In genomic region chr3:126362931-126363525, GRCm38 (mm10) we compare ENCODE assay signal across 9 mouse cellular contexts. TPM values are rescaled to one million over a fixed set of nuclear protein-coding genes. Genes with fewer than 3 reads are reported as not detected.
DNase-seq lines count a peak whose midpoint lies in the region; ATAC-seq lines count a peak whose summit lies in the region.
"Had no signal": no experiment of that assay in that cellular context is flagged by ENCODE, and none has a peak within 500 bp of the region (broad histone marks: within the 10 kb centered on the region; RNA-seq: fewer than 3 reads in every experiment).

No protein-coding gene starts in this region.

- H3K4me1 ChIP-seq in forebrain, embryonic 12.5 days, result peaks cover 9% of the 10 kb centered on the region
- no peaks in the 10 kb centered on the region for H3K4me1 ChIP-seq in forebrain, embryonic 11.5 days (replicated peaks; ENCODE audit: control insufficient read depth, insufficient read depth, low read length)

- intact Hi-C loops in left cerebral cortex, postnatal 14 days (cut with DNase I), result no loop called here

- H3K27ac ChIP-seq in forebrain, embryonic 12.5 days, result no peak overlapping the region
- no peak overlapping the region for H3K27ac ChIP-seq in forebrain, embryonic 11.5 days (ENCODE audit: low read depth, low read length)

- H3K27me3 ChIP-seq in forebrain, embryonic 12.5 days, result peaks cover 14% of the 10 kb centered on the region
- no peaks in the 10 kb centered on the region; the same call in 1 of the 2 replicates for H3K27me3 ChIP-seq in forebrain, embryonic 11.5 days (ENCODE audit: control insufficient read depth, insufficient read depth, low read length)

- ATAC-seq in forebrain, embryonic 12.5 days (ENCODE audit: low FRiP score), result no peak; the same call in 1 of the 2 replicates
- no peak for ATAC-seq in forebrain, embryonic 11.5 days (replicated peaks; ENCODE audit: low FRiP score)
- no peak for ATAC-seq in megakaryocyte-erythroid progenitor cell, adult 5-6 weeks (replicated peaks; ENCODE audit: low FRiP score, low TSS enrichment, poor library complexity, severe bottlenecking)
- ATAC-seq: CD4-positive, CD25-positive, alpha-beta regulatory T cell, adult 4 months had no signal

- no peak overlapping the region for H3K9ac ChIP-seq in forebrain, embryonic 12.5 days
- no peak overlapping the region for H3K9ac ChIP-seq in forebrain, embryonic 11.5 days (ENCODE audit: low read length)

- no peak overlapping the region for H3K4me3 ChIP-seq in forebrain, embryonic 12.5 days (replicated peaks)
- no peak overlapping the region for H3K4me3 ChIP-seq in forebrain, embryonic 11.5 days (ENCODE audit: low read depth, low read length)

- no peaks in the 10 kb centered on the region for H3K36me3 ChIP-seq in forebrain, embryonic 12.5 days (replicated peaks)
- H3K36me3 ChIP-seq in forebrain, embryonic 11.5 days (ENCODE audit: control insufficient read depth, insufficient read depth, low read length), result no peaks in the 10 kb centered on the region

- DNase-seq in forebrain, embryonic 11.5 days (ENCODE audit: low spot score), result no peak
- peak; percentile 20 to 58 for DNase-seq in left cerebral cortex, postnatal 14 days (ENCODE audit: low spot score in 2 of 2)
- no peak for DNase-seq in left cerebral cortex, adult 11 months (ENCODE audit: low spot score)
- peak; percentile 46 for DNase-seq in layer of hippocampus, adult 9-11 months
- peak; percentile 24 for DNase-seq in right cerebral cortex, postnatal 25 days
- DNase-seq in ovary, postnatal 10 days (ENCODE audit: low spot score), result no peak

- no peaks in the 10 kb centered on the region for H3K9me3 ChIP-seq in forebrain, embryonic 12.5 days
- H3K9me3 ChIP-seq in forebrain, embryonic 11.5 days (ENCODE audit: control insufficient read depth, low read length), result no peaks in the 10 kb centered on the region

- peak overlapping the region; percentile 72 for H3K4me2 ChIP-seq in forebrain, embryonic 12.5 days
- H3K4me2 ChIP-seq in forebrain, embryonic 11.5 days (ENCODE audit: low read depth, low read length, severe bottlenecking), result no peak overlapping the region

- 85% methylated on average over 11 of the region's 11 CpGs for WGBS in forebrain, embryonic 12.5 days
- 92% methylated on average over 11 of the region's 11 CpGs for WGBS in forebrain, embryonic 11.5 days

RNA-seq across cellular contexts. Expression of gene Arsj, which starts 0.5 kb away (rescaled TPM):
- polyA plus RNA-seq in forebrain, embryonic 12.5 days (2016; fragmentation: Nextera tagmentation; extraction: Ambion mirVana), result 0.22 and 0.27 TPM in 2 replicates
- 0.15 and 0.20 TPM in 2 replicates for polyA plus RNA-seq in forebrain, embryonic 11.5 days (2014; fragmentation: Nextera tagmentation; extraction: Ambion mirVana)
- total RNA-seq in left cerebral cortex, postnatal 14 days (2021), result 1 to 10 TPM; 1.4 to 1.8 TPM
- total RNA-seq in megakaryocyte-erythroid progenitor cell, adult 5-6 weeks (2014; fragmentation: Nextera tagmentation), result not detected in 2 replicates
- not detected in 2 replicates for total RNA-seq in megakaryocyte-erythroid progenitor cell, adult 5-6 weeks (2017)
- polyA plus RNA-seq: CD4-positive, CD25-positive, alpha-beta regulatory T cell, adult 4 months had no signal

Comparison
In these comparisons a context has a peak if more than half of its experiments do, and no peak if none do; other contexts are left out.
1. DNase-seq: peak in left cerebral cortex, postnatal 14 days (2 of 2), layer of hippocampus, adult 9-11 months (single experiment) and right cerebral cortex, postnatal 25 days (single experiment); none in forebrain, embryonic 11.5 days (single experiment), left cerebral cortex, adult 11 months (single experiment) and ovary, postnatal 10 days (single experiment).